Mouse (Mus musculus): ENCODE data around the gene Gm10447. TPM values are rescaled to one million over a fixed set of nuclear protein-coding genes. Genes with fewer than 3 reads are reported as not detected.

Gene Gm10447
- total RNA-seq, 2 experiments from 2014 or later: 0.36 to 0.51 TPM

Small RNAs within 50 kb of the gene (microRNA-seq; reads per million reads assigned to microRNA genes)
- gene Mir6920: not detected

Other genes starting within 250 kb of the Gm10447 start
- 100 to 1,000 TPM; 150 to 168 TPM for gene Hspa4, start 156.7 kb downstream of the Gm10447 start, total RNA-seq (2021)
- gene Zcchc10, start 132.4 kb downstream of the Gm10447 start, total RNA-seq (2021): 10 to 100 TPM; 12.5 to 16.4 TPM
- gene Aff4, start 106.3 kb downstream of the Gm10447 start, total RNA-seq (2021): 100 to 1,000 TPM; 163 to 187 TPM
- 1 to 10 TPM in 1 of 2 experiments, not detected in 1; 7.2 TPM for gene Leap2, start 33.9 kb downstream of the Gm10447 start, total RNA-seq (2021)
- gene Uqcrq, start 26.3 kb downstream of the Gm10447 start, total RNA-seq (2021): 100 to 1,000 TPM; 559 to 683 TPM
- 1 to 10 TPM in 1 of 2 experiments, under 1 TPM in 1; 0.85 to 1.1 TPM for gene Gdf9, start 26.1 kb downstream of the Gm10447 start, total RNA-seq (2021)
- 1 to 10 TPM; 4.5 to 5.8 TPM for gene Shroom1, start 95 bp upstream of the Gm10447 start, total RNA-seq (2021)
- gene Gm9837, start 13.4 kb upstream of the Gm10447 start, total RNA-seq (2021): not detected
- gene Gm9945, start 23.1 kb upstream of the Gm10447 start, total RNA-seq (2021): not detected
- 1 to 10 TPM; 1.7 to 2.2 TPM for gene Sowaha, start 23.2 kb upstream of the Gm10447 start, total RNA-seq (2021)
- gene Sept8, start 62.1 kb upstream of the Gm10447 start, total RNA-seq (2021): 10 to 100 TPM; 60.4 to 65.7 TPM
- 10 to 100 TPM; 27.5 to 30.1 TPM for gene Kif3a, start 110.3 kb upstream of the Gm10447 start, total RNA-seq (2021)
- not detected for gene Il4, start 161.6 kb upstream of the Gm10447 start, total RNA-seq (2021)
- gene Il13, start 177.6 kb upstream of the Gm10447 start, total RNA-seq (2021): not detected

Measured in adrenal gland, postnatal 4 days (tissue).